Mouse (Mus musculus): Measurements from ENCODE around the gene Tapt1. TPM values are rescaled to one million over a fixed set of nuclear protein-coding genes. Genes with fewer than 3 reads are reported as not detected.

Gene Tapt1
- total and polyA plus RNA-seq, 3 experiments: 18.7 to 21.1 (median 19.2) TPM

DNA sequence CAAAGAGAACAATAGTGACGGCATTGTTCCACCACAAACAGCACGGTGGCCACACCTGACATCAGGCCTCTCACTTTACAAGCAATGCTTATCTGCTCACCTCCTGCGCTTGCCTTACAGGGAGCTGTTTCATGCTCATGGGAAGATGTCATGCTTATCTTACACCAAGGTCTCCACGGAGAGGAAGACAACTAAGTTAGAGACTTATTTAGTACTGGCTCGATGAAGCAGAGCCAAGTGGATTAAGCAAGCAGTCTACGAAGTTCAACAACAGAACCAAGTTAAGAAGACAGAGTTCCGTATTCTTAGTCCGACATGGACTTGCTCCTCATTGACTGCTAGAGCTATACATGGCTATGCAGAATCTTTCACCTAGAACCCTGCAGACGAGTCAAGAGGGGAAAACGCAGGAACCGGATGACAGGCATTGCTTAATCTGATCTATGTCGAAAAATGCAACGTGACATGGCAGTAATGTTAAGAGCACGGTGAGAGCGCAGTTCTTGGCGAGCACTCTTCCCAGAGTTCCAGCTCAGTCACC lies 3.0 kb downstream of the Tapt1 start:
- no peak overlapping the region for H3K4me3 ChIP-seq
- no peak overlapping the region for H3K27ac ChIP-seq
- WGBS: 69% methylated on average over 16 of the region's 16 CpGs
- intact Hi-C loops (cut with DNase I): loop anchor here (10.0 kb wide), 2 partner anchors 439 to 1451 kb away; no protein-coding TSS in a partner anchor
- TF ChIP-seq EP300 (IDR thresholded peaks at IDR 0.05; ENCODE audit: insufficient read depth, low read depth, low read length): no peak
- no peak for TF ChIP-seq POLR2A (IDR thresholded peaks at IDR 0.05; ENCODE audit: insufficient read depth, low read depth, low read length)
- TF ChIP-seq CTCF (IDR thresholded peaks at IDR 0.05): no peak
- DNase-seq: no peak
- no peaks in the 10 kb centered on the region for H3K27me3 ChIP-seq (ENCODE audit: control insufficient read depth, insufficient read depth, low read length)
- H3K36me3 ChIP-seq (ENCODE audit: control insufficient read depth, insufficient read depth, low read length): peaks cover 12% of the 10 kb centered on the region
- H3K4me1 ChIP-seq (ENCODE audit: control insufficient read depth, insufficient read depth, low read length): peaks cover 13% of the 10 kb centered on the region
- H3K9ac ChIP-seq (ENCODE audit: low read depth, low read length): no peak overlapping the region
- peaks cover 8% of the 10 kb centered on the region for H3K79me2 ChIP-seq (replicated peaks; ENCODE audit: control insufficient read depth, insufficient read depth, low read length)

DNA sequence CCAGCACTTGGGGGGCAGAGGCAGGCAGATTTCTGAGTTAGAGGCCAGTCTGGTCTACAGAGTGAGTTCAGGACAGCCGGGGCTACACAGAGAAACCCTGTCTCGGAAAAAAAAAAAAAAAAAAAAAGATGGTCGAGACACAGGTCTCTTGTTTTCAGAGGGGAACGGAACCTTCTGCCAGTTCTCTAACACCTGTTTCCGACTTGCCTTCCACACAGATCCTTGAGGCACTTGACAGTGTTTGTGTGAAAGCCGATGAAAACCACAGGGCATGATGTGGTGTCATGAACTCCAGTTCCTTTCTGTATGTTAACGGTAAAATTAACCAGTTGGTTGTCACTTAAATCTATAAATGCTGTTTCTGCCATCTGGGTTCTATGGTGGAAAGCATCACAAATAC lies 6.0 kb downstream of the Tapt1 start:
- Histone ChIP-seq H3K9ac (ENCODE audit: low read depth, low read length) (no peak overlapping the region), H3K4me3 (no peak overlapping the region), H3K27ac (no peak overlapping the region), H3K36me3 (ENCODE audit: control insufficient read depth, insufficient read depth, low read length) (peaks cover 11% of the 10 kb centered on the region), H3K4me1 (ENCODE audit: control insufficient read depth, insufficient read depth, low read length) (peaks cover 11% of the 10 kb centered on the region), H3K27me3 (ENCODE audit: control insufficient read depth, insufficient read depth, low read length) (no peaks in the 10 kb centered on the region), H3K79me2 (replicated peaks; ENCODE audit: control insufficient read depth, insufficient read depth, low read length) (peaks cover 6% of the 10 kb centered on the region)
- intact Hi-C loops (cut with DNase I): loop anchor here (10.0 kb wide), 2 partner anchors 436 to 1454 kb away; no protein-coding TSS in a partner anchor
- no peak for TF ChIP-seq EP300 (IDR thresholded peaks at IDR 0.05; ENCODE audit: insufficient read depth, low read depth, low read length)
- no peak for TF ChIP-seq POLR2A (IDR thresholded peaks at IDR 0.05; ENCODE audit: insufficient read depth, low read depth, low read length)
- TF ChIP-seq CTCF (IDR thresholded peaks at IDR 0.05): no peak
- DNase-seq: no peak
- WGBS: 83% methylated on average over 7 of the region's 7 CpGs

DNA sequence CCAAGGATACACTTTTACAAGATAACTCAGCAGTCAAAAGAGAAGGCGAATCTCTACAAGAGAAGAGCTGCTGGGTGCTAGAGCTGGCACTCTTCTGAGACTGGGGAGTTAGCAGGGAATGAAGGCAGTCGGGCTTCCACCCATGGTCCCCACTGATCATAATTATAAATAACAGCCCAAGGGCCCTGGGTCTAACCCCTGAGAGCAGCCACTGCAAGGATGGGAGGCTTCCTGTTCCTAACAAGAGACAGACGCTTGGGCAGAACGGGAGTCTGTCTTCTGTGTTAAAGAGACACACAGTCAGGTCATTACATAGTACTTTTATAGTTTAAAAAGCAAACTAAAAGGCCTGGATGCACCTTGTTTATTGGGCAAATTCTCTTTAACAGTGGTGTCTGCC lies 6.6 kb downstream of the Tapt1 start:
- peaks cover 6% of the 10 kb centered on the region for H3K36me3 ChIP-seq (ENCODE audit: control insufficient read depth, insufficient read depth, low read length)
- intact Hi-C loops (cut with DNase I): loop anchor here (10.0 kb wide), 2 partner anchors 435 to 1455 kb away; no protein-coding TSS in a partner anchor
- TF ChIP-seq EP300 (IDR thresholded peaks at IDR 0.05; ENCODE audit: insufficient read depth, low read depth, low read length) (no peak), POLR2A (IDR thresholded peaks at IDR 0.05; ENCODE audit: insufficient read depth, low read depth, low read length) (no peak), CTCF (IDR thresholded peaks at IDR 0.05) (no peak)
- no peak overlapping the region for H3K27ac ChIP-seq
- H3K27me3 ChIP-seq (ENCODE audit: control insufficient read depth, insufficient read depth, low read length): no peaks in the 10 kb centered on the region
- 66% methylated on average over 4 of the region's 4 CpGs for WGBS
- DNase-seq: no peak
- H3K79me2 ChIP-seq (replicated peaks; ENCODE audit: control insufficient read depth, insufficient read depth, low read length): peaks cover 6% of the 10 kb centered on the region
- H3K4me3 ChIP-seq: no peak overlapping the region
- no peak overlapping the region for H3K9ac ChIP-seq (ENCODE audit: low read depth, low read length)
- H3K4me1 ChIP-seq (ENCODE audit: control insufficient read depth, insufficient read depth, low read length): peaks cover 10% of the 10 kb centered on the region

DNA sequence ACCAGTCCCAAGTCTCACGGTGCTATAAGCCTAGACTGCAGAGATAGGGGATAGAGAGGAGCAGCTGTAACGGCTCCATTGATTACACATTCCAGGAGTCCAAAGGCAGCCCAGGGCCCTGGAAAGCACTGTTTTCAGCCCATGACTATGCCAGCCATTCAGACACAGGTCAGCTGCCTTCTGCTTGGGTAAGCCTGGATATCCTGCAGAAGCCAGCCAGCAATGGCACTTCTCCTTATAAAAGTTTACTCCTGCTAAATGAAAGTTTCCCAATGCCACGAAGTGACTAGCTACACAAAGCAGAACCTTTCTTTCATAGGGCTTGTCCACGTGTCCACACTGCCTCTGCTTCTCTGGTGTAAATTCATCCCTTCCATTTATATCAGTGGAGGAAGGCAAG lies 7.9 kb downstream of the Tapt1 start:
- DNase-seq: no peak
- no peaks in the 10 kb centered on the region for H3K27me3 ChIP-seq (ENCODE audit: control insufficient read depth, insufficient read depth, low read length)
- no peak overlapping the region for H3K9ac ChIP-seq (ENCODE audit: low read depth, low read length)
- WGBS: 80% methylated on average over 4 of the region's 4 CpGs
- no peak overlapping the region for H3K4me3 ChIP-seq
- TF ChIP-seq EP300 (IDR thresholded peaks at IDR 0.05; ENCODE audit: insufficient read depth, low read depth, low read length): no peak
- no peak for TF ChIP-seq CTCF (IDR thresholded peaks at IDR 0.05)
- no peak for TF ChIP-seq POLR2A (IDR thresholded peaks at IDR 0.05; ENCODE audit: insufficient read depth, low read depth, low read length)
- H3K36me3 ChIP-seq (ENCODE audit: control insufficient read depth, insufficient read depth, low read length): peaks cover 3% of the 10 kb centered on the region
- peaks cover 6% of the 10 kb centered on the region for H3K79me2 ChIP-seq (replicated peaks; ENCODE audit: control insufficient read depth, insufficient read depth, low read length)
- H3K27ac ChIP-seq: no peak overlapping the region
- intact Hi-C loops (cut with DNase I): no loop called here
- peaks cover 4% of the 10 kb centered on the region for H3K4me1 ChIP-seq (ENCODE audit: control insufficient read depth, insufficient read depth, low read length)

DNA sequence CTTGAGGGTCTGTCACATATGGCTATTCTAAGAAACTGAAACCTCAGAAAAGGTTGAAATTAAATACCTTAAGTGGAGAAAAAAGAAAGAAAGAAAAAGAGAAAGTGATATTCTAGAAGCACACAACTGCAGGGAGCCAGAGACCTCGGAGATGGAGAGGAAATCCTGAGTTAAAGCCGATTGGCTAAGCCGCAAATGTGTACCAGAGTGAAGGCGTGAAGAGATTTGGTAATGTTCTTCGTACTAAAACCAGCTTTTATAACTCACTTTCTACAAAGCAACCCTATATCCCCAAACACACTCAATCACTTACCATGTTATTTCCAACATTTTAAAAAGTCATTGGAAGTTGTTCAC lies 8.8 kb downstream of the Tapt1 start:
- TF ChIP-seq POLR2A (IDR thresholded peaks at IDR 0.05; ENCODE audit: insufficient read depth, low read depth, low read length): no peak
- TF ChIP-seq EP300 (IDR thresholded peaks at IDR 0.05; ENCODE audit: insufficient read depth, low read depth, low read length): no peak
- TF ChIP-seq CTCF (IDR thresholded peaks at IDR 0.05): no peak
- peaks cover 4% of the 10 kb centered on the region; the same call in 1 of the 2 replicates for H3K79me2 ChIP-seq (replicated peaks; ENCODE audit: control insufficient read depth, insufficient read depth, low read length)
- H3K36me3 ChIP-seq (ENCODE audit: control insufficient read depth, insufficient read depth, low read length): no peaks in the 10 kb centered on the region; the same call in 1 of the 2 replicates
- 75% methylated on average over 5 of the region's 5 CpGs for WGBS
- H3K4me1 ChIP-seq (ENCODE audit: control insufficient read depth, insufficient read depth, low read length): 0 out of 2 replicates have a peak, but pooled peaks cover 1% of the 10 kb centered on the region
- no peak for DNase-seq
- H3K4me3 ChIP-seq: no peak overlapping the region
- H3K27me3 ChIP-seq (ENCODE audit: control insufficient read depth, insufficient read depth, low read length): no peaks in the 10 kb centered on the region
- intact Hi-C loops (cut with DNase I): no loop called here
- H3K27ac ChIP-seq: no peak overlapping the region
- no peak overlapping the region for H3K9ac ChIP-seq (ENCODE audit: low read depth, low read length)

DNA sequence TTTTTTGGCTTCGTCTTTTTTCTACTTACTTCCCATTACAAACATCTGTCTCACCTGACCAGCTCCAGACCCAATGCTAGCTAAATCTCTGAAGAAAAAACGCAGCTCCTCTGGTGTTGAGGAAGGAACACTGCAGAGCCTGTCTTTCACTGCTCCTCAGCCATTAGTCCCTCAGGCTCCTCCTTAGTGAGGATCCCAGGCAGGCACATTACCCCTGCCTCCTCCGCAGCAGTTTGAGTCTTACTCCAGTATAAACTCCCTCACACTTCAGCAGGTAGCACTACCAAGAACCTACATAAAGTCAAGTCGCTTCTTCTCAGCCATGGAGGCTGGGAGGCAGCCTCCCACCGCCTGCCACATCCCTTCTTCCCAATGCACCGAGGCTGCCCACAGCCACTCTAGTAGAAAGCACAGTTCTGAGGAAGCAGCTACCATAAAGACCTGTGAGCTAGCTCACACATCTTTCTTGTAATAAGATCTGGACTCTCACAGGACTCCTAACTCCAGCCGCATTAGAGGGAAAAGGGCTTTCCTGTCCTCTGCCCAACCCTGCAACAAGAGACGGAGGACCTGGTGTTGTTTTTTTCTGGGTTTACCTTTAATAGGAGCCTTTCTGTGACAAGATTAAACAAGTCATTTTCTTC lies 9.3 kb downstream of the Tapt1 start:
- H3K79me2 ChIP-seq (replicated peaks; ENCODE audit: control insufficient read depth, insufficient read depth, low read length): peaks cover 4% of the 10 kb centered on the region; the same call in 1 of the 2 replicates
- DNase-seq: no peak
- no peak overlapping the region for H3K9ac ChIP-seq (ENCODE audit: low read depth, low read length)
- WGBS: 86% methylated on average over 8 of the region's 8 CpGs
- intact Hi-C loops (cut with DNase I): no loop called here
- no peaks in the 10 kb centered on the region; the same call in 1 of the 2 replicates for H3K36me3 ChIP-seq (ENCODE audit: control insufficient read depth, insufficient read depth, low read length)
- H3K4me1 ChIP-seq (ENCODE audit: control insufficient read depth, insufficient read depth, low read length): 0 out of 2 replicates have a peak, but pooled peaks cover 1% of the 10 kb centered on the region
- H3K27me3 ChIP-seq (ENCODE audit: control insufficient read depth, insufficient read depth, low read length): no peaks in the 10 kb centered on the region
- H3K4me3 ChIP-seq: no peak overlapping the region
- H3K27ac ChIP-seq: no peak overlapping the region
- TF ChIP-seq EP300 (IDR thresholded peaks at IDR 0.05; ENCODE audit: insufficient read depth, low read depth, low read length) (no peak), POLR2A (IDR thresholded peaks at IDR 0.05; ENCODE audit: insufficient read depth, low read depth, low read length) (no peak), CTCF (IDR thresholded peaks at IDR 0.05) (no peak)

Data from heart, adult 2 months (tissue).